Mouse (Mus musculus): ENCODE results near the gene Smim20.

The Smim20 gene

GRCm38 (mm10) chr5:53266181-53266580, 702 bp upstream of the Smim20 start:
- DNase-seq (ENCODE audit: low spot score in 2 of 2), result no peak

- no peak for DNase-seq (ENCODE audit: low spot score in 2 of 2)
Observed at GRCm38 (mm10) chr5:53268095-53268692, 1.3 kb downstream of the Smim20 start.

- no peak for DNase-seq (ENCODE audit: low spot score in 2 of 2)
Observed at GRCm38 (mm10) chr5:53269799-53270198, 2.9 kb downstream of the Smim20 start.

- DNase-seq (ENCODE audit: low spot score in 2 of 2), result no peak
Observed at GRCm38 (mm10) chr5:53270947-53271711, 4.2 kb downstream of the Smim20 start.

- no peak for DNase-seq (ENCODE audit: low spot score in 2 of 2)
Observed at GRCm38 (mm10) chr5:53272626-53273025, 5.7 kb downstream of the Smim20 start.

- no peak for DNase-seq (ENCODE audit: low spot score in 2 of 2)
Observed at GRCm38 (mm10) chr5:53273699-53274430, 7.0 kb downstream of the Smim20 start.

- peak; percentile 48 to 64 for DNase-seq (ENCODE audit: low spot score in 2 of 2)
Observed at GRCm38 (mm10) chr5:53274811-53275355, 8.0 kb downstream of the Smim20 start.

- DNase-seq (ENCODE audit: low spot score in 2 of 2), result no peak
Observed at GRCm38 (mm10) chr5:53275376-53275775, 8.5 kb downstream of the Smim20 start.

GRCm38 (mm10) chr5:53276470-53277022, 9.7 kb downstream of the Smim20 start:
- no peak for DNase-seq (ENCODE audit: low spot score in 2 of 2)

GRCm38 (mm10) chr5:53277716-53278263, 10.9 kb downstream of the Smim20 start:
- no peak for DNase-seq (ENCODE audit: low spot score in 2 of 2)

GRCm38 (mm10) chr5:53279216-53279813, 12.4 kb downstream of the Smim20 start:
- DNase-seq (ENCODE audit: low spot score in 2 of 2), result no peak

GRCm38 (mm10) chr5:53282487-53282886, 15.6 kb downstream of the Smim20 start:
- no peak for DNase-seq (ENCODE audit: low spot score in 2 of 2)

- DNase-seq (ENCODE audit: low spot score in 2 of 2), result no peak
Observed at GRCm38 (mm10) chr5:53286406-53286805, 19.5 kb downstream of the Smim20 start.

- DNase-seq (ENCODE audit: low spot score in 2 of 2), result no peak
Observed at GRCm38 (mm10) chr5:53289438-53289837, 22.6 kb downstream of the Smim20 start.

- DNase-seq (ENCODE audit: low spot score in 2 of 2), result peak in 1 of 2 experiments; percentile 45
Observed at GRCm38 (mm10) chr5:53294627-53295026, 27.7 kb downstream of the Smim20 start.

GRCm38 (mm10) chr5:53296961-53297360, 30.1 kb downstream of the Smim20 start:
- DNase-seq (ENCODE audit: low spot score in 2 of 2), result no peak

GRCm38 (mm10) chr5:53301496-53301895, 34.6 kb downstream of the Smim20 start:
- DNase-seq (ENCODE audit: low spot score in 2 of 2), result no peak

- no peak for DNase-seq (ENCODE audit: low spot score in 2 of 2)
Observed at GRCm38 (mm10) chr5:53302895-53303670, 36.2 kb downstream of the Smim20 start.

GRCm38 (mm10) chr5:53303941-53304340, 37.1 kb downstream of the Smim20 start:
- no peak for DNase-seq (ENCODE audit: low spot score in 2 of 2)

- DNase-seq (ENCODE audit: low spot score in 2 of 2), result no peak
Observed at GRCm38 (mm10) chr5:53304936-53305335, 38.1 kb downstream of the Smim20 start.

GRCm38 (mm10) chr5:53306864-53307263, 40.0 kb downstream of the Smim20 start:
- DNase-seq (ENCODE audit: low spot score in 2 of 2), result no peak
